Mouse (Mus musculus): ENCODE measurements around the gene Cbfa2t2.

Gene Cbfa2t2

DNA sequence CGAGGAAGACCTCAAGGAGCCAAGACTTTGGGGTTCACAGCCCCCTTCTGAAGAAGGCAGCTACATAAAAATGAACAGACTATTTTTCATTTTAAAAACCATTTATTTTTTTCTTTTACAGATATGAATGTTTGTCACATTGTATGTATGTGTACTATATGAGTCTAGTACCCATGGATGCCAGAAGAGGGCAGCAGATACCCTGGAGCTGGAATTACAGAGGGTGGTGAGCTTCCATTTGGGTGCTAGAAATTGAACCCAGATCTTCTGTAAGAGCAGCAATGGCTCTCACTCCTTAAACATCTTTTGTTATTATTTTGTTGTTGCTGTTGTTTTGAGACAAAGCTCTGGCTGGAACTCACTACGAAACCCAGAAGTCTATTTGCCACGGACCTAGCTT lies 10.8 kb upstream of the Cbfa2t2 start:
- no peak for DNase-seq (ENCODE audit: low read depth, low spot score)

DNA sequence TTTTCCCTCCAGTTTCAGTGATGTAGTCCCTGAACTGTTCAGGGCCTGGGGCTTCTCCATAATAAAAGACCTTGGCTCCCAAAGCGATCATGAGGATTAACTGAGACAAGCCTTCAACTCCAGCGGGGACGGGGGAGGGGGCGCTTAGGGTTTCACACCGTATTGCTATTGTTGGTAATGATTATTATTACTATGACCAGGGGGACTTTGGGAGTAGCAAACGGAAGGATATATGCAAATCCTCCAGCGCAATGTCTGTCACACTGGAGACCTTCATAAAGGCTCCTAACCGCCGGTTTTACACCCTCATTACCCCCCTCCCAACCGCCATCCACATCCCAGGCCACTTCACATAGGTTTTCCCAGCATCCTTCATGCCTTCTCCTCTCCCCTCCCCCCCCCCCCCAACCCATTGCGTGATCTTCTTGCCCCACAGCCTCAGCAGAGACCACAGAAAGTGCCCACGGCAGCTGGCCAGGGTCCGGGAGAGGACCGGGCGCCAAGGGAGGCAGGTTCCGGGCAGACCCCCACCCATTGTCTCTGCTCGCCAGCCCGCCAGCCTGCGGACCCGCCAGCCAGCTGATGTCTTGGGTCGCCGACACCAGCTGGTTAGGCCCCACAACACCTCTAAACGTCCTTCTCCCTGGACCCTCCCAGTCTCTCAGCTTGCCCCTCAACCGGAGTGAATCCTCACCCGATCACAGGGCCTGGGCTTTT lies 9.9 kb upstream of the Cbfa2t2 start:
- DNase-seq (ENCODE audit: low read depth, low spot score): peak; percentile 89

DNA sequence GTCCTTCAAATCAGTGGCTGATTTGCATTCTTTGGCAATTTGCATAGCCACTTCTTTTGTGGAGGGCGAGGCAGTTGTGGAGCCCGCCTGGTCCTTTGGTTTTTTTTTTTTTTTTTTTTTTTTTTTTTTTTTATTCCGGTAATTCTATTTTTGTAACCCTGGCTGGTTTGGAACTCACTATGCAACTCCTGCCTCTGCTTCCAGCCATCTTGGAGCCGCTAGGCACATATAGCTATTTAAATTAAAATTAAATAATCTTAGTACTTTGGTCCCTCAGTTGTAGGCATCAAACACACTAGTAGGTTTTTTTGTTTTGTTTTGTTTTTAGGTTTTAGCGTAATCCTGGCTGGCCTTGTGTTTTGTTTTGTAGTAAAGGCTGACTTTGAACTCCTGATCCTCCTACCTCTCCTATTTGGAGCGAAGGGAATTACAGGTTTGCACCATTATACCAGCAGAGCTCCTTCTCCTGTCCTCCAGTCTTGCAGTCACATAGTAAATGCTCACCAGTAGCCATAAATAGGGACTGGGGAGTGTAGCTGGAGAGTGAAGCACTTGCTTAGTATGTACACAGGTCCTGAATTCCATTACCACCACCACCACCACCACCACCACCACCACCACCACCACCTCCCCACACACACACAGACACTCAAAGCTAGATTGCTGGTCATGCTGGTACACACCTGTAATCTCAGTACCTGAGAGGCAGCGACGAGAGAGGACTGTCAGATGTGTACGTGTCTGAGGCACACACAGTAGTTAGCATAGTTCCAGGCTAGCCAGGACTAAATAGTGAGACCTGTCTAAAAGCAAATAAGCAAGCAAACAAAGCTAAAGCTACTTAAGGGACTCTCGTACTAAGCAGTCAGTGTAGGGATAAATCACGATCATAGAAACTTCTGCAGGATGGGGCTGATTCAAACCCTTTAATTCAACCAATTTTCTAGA lies 9.1 kb upstream of the Cbfa2t2 start:
- DNase-seq (ENCODE audit: low read depth, low spot score): no peak

DNA sequence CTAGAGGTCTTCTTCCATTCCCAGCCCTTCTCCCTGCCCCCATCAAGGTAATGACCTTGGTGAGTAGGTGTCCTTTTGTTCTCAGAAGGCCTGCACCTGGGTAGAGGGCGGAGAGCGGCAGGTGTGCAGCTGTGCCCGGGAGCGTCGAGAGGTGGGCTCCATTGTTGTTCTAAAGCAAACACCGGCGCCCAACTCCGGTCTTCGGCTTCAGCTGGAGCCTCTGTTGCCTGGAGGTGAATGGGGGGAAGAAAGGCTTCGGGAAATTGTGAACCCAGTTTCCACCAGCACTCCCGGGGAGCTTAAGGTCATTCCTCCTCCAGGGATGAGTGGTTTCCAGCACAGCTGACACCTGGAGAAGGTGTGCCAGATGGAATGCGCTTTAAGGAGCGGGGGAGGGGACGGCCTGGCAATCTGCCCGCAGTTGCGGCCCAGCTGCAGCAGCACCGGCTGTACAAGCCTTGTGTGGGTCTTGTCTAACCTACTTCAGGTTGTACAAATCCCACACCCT lies 8.4 kb upstream of the Cbfa2t2 start:
- DNase-seq (ENCODE audit: low read depth, low spot score): peak; percentile 87

DNA sequence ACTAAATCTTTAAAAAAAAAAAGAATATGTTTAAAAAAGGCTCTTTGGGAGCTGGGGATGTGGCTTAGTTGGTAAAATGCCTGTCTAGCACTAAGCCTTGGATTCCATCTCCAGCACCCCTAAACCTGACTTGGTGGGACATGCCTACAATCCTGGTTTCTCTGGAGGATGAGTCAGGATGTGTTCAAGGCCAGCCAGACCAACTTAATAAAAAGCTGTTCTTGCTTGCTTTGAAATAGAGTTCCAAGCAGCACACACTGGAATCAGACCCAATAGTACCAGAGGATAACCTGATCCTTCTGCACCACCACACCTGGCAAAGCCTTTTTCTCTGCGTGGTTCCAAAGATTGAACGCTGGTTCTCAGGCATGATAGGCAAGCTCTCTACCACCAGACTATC lies 5.7 kb upstream of the Cbfa2t2 start:
- DNase-seq (ENCODE audit: low read depth, low spot score): no peak

DNA sequence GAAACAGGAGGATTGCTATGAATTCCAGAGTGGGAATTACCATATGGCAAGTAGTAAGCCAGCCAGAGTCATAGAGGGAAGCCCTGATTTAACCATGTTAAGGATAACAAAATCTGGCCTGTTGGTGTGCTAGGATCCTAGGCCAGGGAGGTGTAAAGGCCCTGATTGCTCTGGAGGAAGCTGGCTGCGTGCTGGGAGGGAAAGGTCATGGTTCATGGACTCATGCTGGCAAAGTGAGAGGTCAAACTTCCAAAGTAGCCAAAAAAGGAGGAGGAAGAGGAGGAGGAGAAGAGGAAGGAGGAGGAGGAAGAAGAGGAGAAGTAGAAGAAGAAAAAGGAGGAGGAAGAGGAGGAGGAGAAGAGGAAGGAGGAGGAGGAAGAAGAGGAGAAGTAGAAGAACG lies 3.6 kb upstream of the Cbfa2t2 start:
- no peak for DNase-seq (ENCODE audit: low read depth, low spot score)

DNA sequence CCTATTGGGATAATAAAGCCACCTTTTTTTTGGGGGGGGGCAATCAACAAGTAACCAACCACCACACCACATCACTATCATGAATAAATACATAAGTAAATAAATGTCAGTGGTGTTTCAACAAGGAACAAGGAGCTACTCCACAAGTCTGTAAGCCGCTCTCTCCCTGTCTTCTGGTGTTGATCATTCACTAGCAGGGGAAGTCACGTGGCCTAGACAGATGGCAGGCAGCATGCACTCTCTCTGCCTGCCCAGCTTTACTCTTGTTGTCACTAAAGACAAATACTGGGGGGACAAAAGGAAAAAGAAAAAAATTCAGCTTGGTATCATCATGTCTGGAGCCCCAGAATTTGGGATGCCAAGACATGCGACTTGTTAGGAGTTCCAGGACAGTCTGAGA lies 2.9 kb upstream of the Cbfa2t2 start:
- no peak for DNase-seq (ENCODE audit: low read depth, low spot score)

DNA sequence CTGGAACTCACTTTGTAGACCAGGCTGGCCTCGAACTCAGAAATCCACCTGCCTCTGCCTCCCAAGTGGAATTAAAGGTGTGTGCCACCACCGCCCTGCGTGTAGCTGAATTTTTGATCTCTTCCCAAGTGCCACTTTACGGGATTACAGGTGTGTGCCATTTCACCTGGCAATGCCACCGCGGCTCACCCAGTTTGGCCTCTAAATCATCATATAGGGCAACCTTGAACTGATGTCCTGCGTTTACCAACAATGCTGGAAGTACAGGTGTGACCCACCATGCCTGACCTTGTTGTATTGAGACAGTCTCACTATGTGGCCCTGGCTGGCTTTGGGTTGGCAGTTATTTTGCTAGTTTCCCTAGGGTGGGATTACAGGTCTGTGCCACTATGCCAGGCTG lies 1.6 kb upstream of the Cbfa2t2 start:
- DNase-seq (ENCODE audit: low read depth, low spot score): no peak

DNA sequence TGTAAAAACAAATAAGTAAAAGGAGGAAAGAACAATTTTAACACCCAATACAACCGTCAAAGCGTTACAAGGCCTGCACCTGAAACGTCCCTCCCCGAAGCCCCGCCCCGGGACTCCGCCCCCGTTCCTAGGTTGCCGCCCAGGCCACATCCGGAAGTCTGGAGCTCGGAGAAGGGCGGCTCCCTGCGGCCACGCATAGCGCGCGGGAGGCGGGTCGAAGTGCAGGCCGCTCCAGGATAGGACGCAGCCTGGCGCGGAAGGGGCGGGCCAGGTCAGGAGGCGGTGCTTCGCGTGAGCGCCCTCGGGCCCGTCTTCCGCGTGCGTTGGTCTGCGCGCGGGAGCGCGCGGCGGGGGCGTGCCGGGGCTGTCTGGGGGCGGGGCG lies 214 bp upstream of the Cbfa2t2 start:
- DNase-seq (ENCODE audit: low read depth, low spot score): peak; percentile 96

DNA sequence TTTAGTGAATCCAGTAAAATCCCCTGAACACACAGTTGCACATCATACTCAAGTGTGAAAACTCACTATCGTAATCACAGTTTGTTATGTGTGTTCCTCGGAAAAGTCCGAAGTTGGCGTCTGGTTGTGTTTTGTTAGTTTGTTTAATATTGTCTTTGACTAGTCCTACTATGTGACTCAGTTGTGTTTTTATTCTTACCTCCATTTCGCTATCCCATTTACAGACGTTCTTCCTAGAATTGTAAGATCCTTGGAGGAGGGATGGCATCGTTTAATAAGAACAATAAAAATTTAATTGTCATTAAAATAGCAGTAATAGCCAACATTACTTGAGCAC lies 878 bp downstream of the Cbfa2t2 start:
- DNase-seq (ENCODE audit: low read depth, low spot score): no peak

DNA sequence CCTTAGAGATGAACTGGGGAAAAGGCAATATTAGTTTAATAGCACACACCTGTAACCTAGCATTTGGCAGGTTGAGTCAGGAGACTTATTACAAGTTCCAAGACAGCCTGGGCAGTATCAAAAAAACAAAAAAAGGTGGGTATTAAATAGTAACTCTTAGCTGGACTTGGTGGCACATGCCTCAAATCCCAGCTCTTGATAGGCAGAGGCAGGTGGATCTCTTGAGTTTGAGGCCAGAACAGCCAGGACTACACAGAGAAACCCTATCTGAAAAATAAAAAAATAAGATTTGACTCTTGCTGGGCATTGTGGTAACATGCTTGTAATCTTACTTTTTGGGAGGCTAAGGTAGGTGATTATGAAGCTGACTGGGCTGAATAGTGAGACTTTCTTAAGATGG lies 4.2 kb downstream of the Cbfa2t2 start:
- DNase-seq (ENCODE audit: low read depth, low spot score): no peak

DNA sequence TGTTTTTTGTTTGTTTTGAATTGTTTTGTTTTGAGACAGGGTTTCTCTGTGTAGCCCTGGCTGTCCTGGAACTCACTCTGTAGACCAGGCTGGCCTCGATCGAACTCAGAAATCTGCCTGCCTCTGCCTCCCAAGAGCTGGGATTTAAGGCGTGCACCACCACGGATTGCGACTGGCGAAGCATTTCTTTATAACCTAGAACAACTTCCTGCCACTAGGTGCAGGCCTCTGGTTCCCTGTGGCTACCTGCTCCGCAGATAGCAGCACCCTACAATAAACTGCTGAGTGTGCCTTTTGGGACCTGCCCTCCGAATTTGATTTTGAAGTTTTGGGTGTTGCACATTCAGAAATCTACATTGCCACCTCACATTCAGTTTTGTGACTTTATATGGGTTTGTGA lies 11.5 kb downstream of the Cbfa2t2 start:
- DNase-seq (ENCODE audit: low read depth, low spot score): no peak

DNA sequence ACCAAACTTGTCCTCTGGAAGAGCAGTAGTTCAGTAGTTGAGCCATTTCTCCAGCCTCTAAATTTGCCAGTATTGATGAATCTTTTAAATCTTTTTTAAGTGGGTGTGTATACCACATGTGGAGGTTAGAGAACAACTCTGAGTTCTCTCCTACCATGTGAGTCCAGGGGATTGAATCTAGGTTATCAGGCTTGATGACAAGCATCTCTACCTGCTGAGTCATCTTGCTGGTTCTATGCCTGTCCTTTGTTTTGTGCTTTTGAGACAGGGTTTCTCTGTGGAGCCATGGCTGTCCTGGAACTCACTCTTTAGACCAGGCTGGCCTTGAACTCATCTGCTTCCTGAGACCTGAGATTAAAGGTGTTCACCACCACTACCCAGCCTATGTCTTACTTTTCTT lies 12.4 kb downstream of the Cbfa2t2 start:
- no peak for DNase-seq (ENCODE audit: low read depth, low spot score)

DNA sequence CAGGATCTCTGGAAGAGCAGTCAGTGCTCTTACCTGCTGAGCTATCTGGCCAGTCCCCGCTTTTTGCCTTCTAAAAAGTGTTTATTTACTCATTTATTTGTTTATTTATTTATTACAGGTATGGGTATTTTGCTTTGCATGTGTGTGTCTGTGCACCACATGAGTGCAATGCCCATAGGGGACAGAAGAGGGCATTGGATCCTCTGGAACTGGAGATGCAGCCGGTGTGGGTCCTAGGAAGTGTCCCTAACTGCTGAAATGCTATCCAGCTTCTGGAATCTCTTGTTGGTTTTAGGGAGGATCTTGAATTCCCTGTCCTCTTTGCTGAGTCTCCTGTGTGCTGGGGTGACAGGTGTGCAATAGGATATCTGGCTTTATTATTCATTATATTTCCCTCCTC lies 16.7 kb downstream of the Cbfa2t2 start:
- DNase-seq (ENCODE audit: low read depth, low spot score): no peak

DNA sequence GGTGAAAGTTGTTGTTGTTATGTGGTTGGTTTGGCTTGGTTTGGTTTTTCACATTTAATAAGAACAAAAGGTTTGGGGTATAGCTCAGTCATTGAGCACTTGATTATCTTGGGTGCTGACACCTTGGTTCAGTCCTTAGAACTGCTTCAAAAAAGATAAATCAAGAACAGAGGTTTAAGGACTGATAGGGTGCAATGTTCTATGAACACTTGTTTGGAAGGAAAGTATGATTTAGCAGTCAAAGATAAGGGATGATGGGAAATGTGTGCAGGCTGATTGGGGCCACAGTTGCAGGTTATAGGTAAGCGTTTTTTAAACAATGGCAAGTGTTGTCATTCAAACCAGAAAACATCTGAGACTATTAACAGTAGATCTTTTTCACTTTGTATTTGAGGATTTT lies 17.8 kb downstream of the Cbfa2t2 start:
- DNase-seq (ENCODE audit: low read depth, low spot score): no peak

DNA sequence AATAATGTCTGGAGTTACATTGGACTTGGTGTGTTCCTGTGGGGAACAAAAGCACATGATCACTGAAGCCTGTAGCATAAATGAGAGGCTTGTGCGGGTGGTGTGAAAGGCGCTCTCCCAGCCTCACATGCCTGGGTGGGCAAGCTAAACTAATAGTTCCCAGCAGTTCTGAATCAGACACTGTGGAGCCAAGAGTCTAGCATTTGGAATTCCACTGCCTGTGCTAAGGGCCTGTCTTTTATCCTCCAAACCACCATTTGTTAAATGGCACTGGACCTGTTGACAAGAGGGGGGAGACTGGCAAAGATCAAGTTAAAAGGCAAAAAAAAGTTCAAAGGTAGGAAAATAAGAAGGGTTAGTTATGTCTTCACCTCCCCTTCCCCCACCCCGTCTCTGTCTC lies 18.3 kb downstream of the Cbfa2t2 start:
- no peak for DNase-seq (ENCODE audit: low read depth, low spot score)

DNA sequence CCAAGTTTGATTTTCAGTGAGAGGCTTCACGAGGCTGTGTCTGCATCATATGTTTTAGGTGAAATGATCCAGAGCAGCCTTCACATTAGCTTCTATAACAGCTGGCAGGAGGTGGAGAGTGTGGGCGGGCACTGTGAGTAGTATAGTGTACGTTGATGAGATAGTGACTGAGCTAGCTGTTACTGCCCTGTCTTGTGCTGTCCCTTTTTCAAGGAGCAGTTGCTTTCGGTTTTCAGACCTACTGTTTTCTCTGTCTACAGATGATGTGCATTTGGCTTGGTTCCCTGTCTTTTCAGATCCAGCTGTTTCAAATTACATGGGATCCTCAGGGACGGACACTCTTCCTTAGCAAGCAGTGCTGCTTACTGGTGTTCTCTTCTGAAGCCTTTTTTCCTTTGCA lies 19.5 kb downstream of the Cbfa2t2 start:
- no peak for DNase-seq (ENCODE audit: low read depth, low spot score)

DNA sequence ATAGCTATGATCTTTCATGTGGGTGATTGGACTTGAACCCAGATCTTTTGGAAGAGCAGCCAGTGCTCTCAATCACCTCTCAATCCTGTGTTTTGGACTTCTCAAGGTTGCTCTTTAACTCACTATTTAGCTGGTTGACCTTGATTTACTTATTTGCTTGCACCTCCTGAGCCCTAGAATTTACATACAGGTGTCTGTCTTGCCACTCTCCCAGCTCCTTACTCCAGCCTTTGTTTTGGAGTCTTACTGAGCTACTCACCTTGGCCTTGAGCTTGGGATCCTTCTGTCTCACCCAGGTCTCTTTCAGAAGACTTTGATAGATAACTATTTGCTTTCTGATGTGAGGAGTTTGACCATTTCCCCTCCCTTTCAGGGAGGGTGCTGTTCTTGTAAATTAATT lies 20.3 kb downstream of the Cbfa2t2 start:
- DNase-seq (ENCODE audit: low read depth, low spot score): no peak

DNA sequence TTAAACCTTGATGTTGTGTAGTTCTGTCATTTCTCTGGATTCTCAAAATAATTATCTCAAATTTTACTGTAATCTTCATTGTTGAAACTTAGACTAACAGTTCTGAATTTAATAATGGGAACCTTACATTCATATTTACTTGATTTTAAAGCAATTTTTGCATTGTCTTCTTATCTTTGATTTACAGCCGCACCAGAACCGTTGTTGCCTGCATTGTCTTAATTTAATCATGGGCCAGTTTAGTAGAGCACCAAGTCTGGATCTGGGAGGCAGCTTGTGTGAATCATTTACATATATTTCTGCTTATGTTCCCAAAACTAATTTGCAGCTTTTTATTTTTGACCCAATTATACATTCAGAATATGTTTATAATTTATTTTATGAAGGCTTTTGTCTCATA lies 23.0 kb downstream of the Cbfa2t2 start:
- no peak for DNase-seq (ENCODE audit: low read depth, low spot score)

DNA sequence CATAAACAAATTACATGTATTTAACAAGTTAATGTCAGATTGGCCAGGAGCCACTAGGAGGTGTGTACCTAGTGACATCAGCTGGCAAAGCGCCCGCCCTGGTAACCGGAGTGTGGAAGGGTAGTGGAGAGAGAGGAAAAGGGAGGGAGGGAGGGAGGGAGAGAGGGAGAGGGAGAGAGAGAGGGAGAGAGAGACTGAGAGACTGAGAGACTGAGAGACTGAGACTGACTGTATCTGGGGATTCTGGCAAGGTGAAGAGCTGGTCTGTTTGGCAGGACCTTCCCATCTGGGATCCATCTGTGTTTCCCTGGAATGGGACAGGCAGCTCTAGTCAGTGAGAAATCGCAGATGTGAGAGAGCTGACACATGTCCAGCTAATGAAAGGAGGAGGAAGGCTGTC lies 23.6 kb downstream of the Cbfa2t2 start:
- DNase-seq (ENCODE audit: low read depth, low spot score): no peak

DNA sequence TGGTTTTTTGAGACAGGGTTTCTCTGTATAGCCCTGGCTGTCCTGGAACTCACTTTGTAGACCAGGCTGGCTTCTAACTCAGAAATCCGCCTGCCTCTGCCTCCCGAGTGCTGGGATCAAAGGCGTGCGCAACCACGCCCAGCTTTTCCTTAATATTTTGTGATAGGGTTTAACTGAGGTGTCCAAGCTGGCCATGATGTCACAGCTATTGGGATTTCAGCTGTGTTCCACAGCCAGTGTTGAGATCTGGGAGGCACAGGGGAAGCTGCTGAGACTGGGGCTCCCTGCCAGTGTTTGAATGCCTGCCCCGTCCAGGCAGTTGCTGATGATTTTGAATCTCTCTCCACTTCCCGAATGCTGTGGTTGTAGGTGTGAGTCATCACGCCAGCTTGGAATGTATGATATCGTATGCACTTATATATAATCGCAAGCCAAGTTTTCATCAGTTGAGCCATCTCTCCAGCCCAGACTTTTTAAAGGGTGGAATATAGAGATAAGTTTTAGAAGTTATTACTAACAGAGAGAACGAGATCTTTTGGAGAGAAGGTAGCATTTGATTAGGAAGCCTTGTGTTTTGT lies 27.4 kb downstream of the Cbfa2t2 start:
- no peak for DNase-seq (ENCODE audit: low read depth, low spot score)

DNA sequence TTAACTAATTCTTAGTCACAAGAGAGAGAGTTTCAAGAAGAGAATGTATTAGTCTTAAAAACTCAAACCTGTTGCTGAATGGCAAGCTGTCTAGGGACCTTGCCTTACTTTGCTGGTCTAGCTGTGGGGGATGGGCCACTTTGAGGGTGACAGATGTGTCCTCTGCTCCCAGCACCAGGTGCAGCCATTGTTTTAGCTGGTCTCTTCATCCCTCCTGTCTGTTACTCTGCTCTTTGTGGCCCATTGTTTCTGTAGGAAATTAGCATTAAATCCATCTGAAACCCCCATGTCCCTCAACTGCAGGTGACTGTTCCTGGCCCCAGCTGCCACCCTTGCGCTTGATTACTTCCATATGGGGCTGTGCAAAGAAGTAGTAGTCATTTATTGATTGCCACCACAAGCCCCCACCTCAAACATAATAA lies 29.6 kb downstream of the Cbfa2t2 start:
- no peak for DNase-seq (ENCODE audit: low read depth, low spot score)

DNA sequence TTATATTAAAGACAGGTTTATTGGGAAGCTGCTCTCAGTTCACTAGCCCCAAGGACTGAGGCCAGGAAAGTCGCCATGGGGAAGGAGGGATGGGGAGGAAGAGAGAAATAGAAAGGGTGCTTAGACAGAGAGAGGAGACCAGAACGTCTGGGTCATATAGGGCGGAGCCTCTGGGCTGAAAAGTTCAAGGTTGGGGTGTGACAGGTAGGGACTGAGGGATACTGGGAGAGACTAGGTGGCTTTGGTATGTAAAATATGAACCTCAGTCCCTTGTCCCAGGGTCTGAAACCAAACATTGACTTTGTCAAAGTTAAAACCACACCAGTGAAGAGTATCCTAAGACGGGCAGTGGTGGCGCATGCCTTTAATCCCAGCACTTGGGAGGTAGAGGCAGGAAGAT lies 30.9 kb downstream of the Cbfa2t2 start:
- DNase-seq (ENCODE audit: low read depth, low spot score): peak; percentile 22
